Mouse (Mus musculus) left cerebral cortex, postnatal 36 days (tissue): Measurements from ENCODE around the gene Gtf2h1. TPM values are rescaled to one million over a fixed set of nuclear protein-coding genes. Genes with fewer than 3 reads are reported as not detected.

ENCODE experiments used
- DNase-seq, 2 experiments: peaks; one replicate each; pipeline ENCODE4 v3.0.0; 2021 to 2022; ENCODE audit warnings: low spot score in 2 of 2, mixed read lengths in 1 of 2
- intact Hi-C: fragments of 180-260 bp; cut with DNase I; formaldehyde crosslinking; loops from one replicate; pipeline ENCODE4 v1.15.1; 2025
- total RNA-seq, 2 experiments: library from RNA; stranded (reverse); gene quantifications; 2 replicates each; pipeline ENCODE4 v1.2.3; 2021

Gene Gtf2h1
- total RNA-seq, 2 experiments from 2014 or later: 36.9 to 40.3 TPM

- intact Hi-C loops: loop anchor here (5.0 kb wide), 2 partner anchors 48 to 162 kb away; partner anchors contain the start of genes Gtf2h1, Hps5 and Spty2d1
- DNase-seq: peak; percentile 93 to 94
These were observed 49.5 kb downstream of the Gtf2h1 start for GRCm38 (mm10) chr7:46845211-46845977.

- intact Hi-C loops: loop anchor here (5.0 kb wide), 2 partner anchors 49 to 161 kb away; partner anchors contain the start of genes Gtf2h1, Hps5 and Spty2d1
- DNase-seq: peak; percentile 54 to 63
These were observed 50.1 kb downstream of the Gtf2h1 start for GRCm38 (mm10) chr7:46845978-46846485.

GRCm38 (mm10) chr7:46846486-46847244 lies 50.8 kb downstream of the Gtf2h1 start:
- intact Hi-C loops: loop anchor here (5.0 kb wide), 2 partner anchors 49 to 161 kb away; partner anchors contain the start of genes Gtf2h1, Hps5 and Spty2d1
- DNase-seq: peak; percentile 36 to 49

DNA sequence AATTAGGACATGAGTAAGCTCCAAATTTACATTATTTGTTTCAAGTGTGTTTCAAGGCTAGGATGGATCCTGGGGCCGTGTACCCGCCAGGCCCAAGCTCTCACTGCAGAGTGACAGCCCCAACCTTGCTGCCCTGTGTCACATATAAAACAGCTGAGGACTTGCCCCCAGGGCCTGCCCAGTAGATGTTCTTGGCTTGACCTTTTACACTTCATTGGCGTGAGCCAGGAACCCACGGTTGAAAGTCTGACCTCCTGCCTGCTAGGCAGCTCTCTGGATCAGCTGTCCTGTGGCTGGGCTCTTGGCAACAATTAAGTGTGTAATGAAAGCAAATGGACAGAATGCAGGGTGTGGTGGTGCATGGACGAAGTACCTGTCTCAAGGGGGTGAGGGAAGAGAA lies 53.4 kb downstream of the Gtf2h1 start:
- intact Hi-C loops: loop anchor here (5.0 kb wide), 2 partner anchors 52 to 158 kb away; partner anchors contain the start of genes Gtf2h1, Hps5 and Spty2d1

DNA sequence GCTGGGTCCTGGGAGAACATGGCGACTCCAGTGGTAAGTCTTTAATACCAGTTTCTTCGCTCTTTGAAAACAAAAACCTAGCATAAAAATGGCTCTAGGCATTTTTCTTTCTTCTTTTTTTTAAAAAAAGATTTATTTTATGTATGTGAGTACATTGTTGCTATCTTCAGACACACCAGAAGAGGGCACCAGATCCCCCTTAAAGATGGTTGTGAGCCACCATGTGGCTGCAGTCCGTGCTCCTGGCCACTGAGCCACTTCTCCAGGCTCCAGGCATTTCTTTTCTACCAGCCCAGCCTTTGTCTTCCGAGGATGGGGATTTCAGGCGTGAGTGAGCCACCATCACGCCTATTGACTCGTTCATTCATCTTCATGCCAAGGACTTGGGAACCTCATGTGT lies 55.1 kb downstream of the Gtf2h1 start:
- intact Hi-C loops: no loop called here

More for the DNA sequence above, 53.4 kb downstream of the Gtf2h1 start:
- no peak for DNase-seq

DNA sequence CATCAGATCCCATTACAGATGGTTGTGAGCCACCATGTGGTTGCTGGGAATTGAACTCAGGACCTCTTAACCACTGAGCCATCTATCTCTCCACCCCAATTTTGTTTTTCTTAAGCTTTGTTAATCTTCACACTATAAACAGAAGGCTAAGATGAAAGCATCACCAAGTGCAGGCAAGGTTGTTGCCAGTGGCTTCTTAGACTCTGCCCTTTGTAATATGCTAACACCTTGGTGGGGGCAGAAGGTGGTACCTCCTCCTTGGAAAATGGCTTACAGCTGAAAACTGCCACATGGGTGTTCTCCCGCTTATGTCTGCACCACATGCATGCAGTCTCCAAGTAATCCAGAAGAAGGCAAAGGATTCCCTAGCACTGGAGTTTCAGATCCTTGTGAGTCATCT lies 56.8 kb downstream of the Gtf2h1 start:
- intact Hi-C loops: no loop called here
- no peak for DNase-seq

More for the DNA sequence above, 55.1 kb downstream of the Gtf2h1 start:
- no peak for DNase-seq

DNA sequence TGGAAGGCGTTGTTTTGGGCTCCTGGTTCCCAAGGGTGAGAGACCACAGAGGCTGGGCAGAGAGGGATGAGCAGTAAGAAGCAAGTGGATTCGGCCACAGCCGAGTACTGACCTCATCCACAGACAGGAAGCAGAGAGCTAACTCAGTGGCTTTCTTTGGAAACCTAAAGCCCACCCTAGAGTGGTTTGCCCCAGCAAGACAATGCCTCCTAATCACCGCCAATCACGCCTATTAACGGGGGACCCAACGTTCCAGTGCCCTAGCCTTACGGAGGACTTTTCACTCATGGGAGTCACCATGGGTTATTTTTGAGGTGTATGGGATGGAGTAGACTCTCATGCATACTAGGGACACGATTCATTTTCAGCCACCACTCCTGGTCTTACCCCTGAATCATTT lies 57.5 kb downstream of the Gtf2h1 start:
- intact Hi-C loops: no loop called here
- no peak for DNase-seq

- no peak for DNase-seq
- intact Hi-C loops: no loop called here
These were observed 60.1 kb downstream of the Gtf2h1 start for GRCm38 (mm10) chr7:46855866-46856560.

- intact Hi-C loops: no loop called here
- DNase-seq: no peak
These were observed 61.5 kb downstream of the Gtf2h1 start for GRCm38 (mm10) chr7:46857436-46857835.

DNA sequence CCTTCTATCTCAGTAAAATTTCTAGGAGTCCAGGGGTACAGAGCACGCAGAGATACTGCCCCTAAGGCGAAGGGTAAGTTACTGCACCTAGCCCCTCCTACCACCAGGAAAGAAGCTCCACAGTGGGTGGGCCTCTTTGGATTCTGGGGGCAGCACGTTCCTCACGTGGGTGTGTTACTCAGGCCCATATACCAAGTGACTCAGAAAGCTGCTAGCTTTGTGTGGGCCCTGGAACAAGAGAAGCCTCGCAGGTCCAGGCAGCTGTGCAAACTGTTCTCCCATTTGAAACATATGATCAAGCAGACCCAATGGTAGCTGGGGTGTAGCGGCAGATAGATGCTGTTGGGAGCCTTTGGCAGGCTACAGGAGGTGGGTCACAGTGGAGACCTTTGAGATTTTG lies 63.1 kb downstream of the Gtf2h1 start:
- DNase-seq: peak in 1 of 2 experiments; percentile 19
- intact Hi-C loops: no loop called here

DNA sequence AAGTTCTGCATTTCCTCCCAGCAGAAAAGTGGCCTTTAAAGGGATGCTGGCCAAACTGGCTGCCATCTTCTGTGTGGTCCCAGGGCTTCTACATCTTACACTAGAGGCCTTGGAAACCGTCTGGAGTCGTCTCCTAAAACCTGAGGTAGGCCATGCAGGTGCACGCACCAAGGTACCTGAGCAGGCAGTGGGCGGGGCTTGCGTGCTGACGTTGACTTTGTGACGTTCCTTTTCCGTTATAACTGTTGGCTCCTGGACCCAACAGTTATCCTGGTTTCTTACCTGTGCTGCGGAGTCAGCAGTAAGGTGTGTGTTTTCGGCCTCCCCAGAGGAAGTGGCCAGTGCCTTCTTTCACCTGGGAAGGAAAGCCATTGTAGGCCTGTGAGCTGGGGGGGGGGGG lies 65.1 kb downstream of the Gtf2h1 start, which contains the start of gene Ldhc:
TSS of gene Ldhc (plus strand) at position 208 of the 400 bp plus-strand sequence.
- intact Hi-C loops: no loop called here

DNA sequence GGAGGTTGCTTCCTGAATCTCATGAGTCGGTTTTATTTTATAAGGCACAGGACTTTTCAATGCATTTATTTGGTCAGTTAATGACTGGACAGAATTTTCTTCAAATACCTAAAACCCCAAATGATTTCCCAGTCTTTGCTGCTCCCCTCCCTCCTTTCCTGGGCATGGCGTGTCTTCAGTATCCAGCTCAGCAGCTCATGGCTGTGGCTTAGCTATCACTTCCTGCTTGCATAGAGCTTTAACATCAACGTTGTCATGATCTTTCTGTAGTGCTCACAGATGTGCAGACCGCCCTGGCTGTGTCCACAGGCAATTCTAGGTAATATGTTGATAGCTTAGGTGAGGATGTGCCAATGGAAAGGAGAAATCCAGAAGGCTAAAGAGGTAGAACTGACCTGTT lies 76.1 kb downstream of the Gtf2h1 start:
- DNase-seq: no peak
- intact Hi-C loops: no loop called here

More for the DNA sequence above, 65.1 kb downstream of the Gtf2h1 start, which contains the start of gene Ldhc:
- no peak for DNase-seq

Other genes with a start within 250 kb of the Gtf2h1 start
- 10 to 100 TPM; 56.4 to 67.6 TPM for gene Sergef, start 156.3 kb upstream of the Gtf2h1 start, total RNA-seq
- gene Tph1, start 123.6 kb upstream of the Gtf2h1 start, total RNA-seq: under 1 TPM in 1 of 2 experiments, not detected in 1; 0.42 TPM
- gene Saal1, start 85.4 kb upstream of the Gtf2h1 start, total RNA-seq: 1 to 10 TPM; 7.9 to 9.4 TPM
- gene Saa3, start 80.4 kb upstream of the Gtf2h1 start, total RNA-seq: not detected
- not detected for gene Saa4, start 63.5 kb upstream of the Gtf2h1 start, total RNA-seq
- not detected for gene Saa1, start 53.1 kb upstream of the Gtf2h1 start, total RNA-seq
- gene Saa2, start 44.3 kb upstream of the Gtf2h1 start, total RNA-seq: not detected
- 10 to 100 TPM; 13.8 to 16.6 TPM for gene Hps5, start within 50 bp of the Gtf2h1 start, total RNA-seq
- 100 to 1,000 TPM; 352 to 416 TPM for gene Ldha, start 45.4 kb downstream of the Gtf2h1 start, total RNA-seq
- gene Ldhc, start 65.1 kb downstream of the Gtf2h1 start, total RNA-seq: not detected
- gene Tsg101, start 123.9 kb downstream of the Gtf2h1 start, total RNA-seq: 10 to 100 TPM; 73.4 to 76.1 TPM
- 10 to 100 TPM; 11.9 to 12.1 TPM for gene Uevld, start 162.4 kb downstream of the Gtf2h1 start, total RNA-seq
- not detected for gene Gm9999, start 187.5 kb downstream of the Gtf2h1 start, total RNA-seq
- gene Spty2d1, start 212.3 kb downstream of the Gtf2h1 start, total RNA-seq: 10 to 100 TPM; 15.1 TPM